Mouse (Mus musculus) stomach, postnatal 0 days (tissue): Measurements from ENCODE around the gene Cldn24.

Source experiments
- CTCF ChIP-seq: IDR thresholded peaks from 2 replicates; pipeline ENCODE4 v1.5.1; 2016; ENCODE audit warnings: antibody characterized with exemption, low read depth, mild to moderate bottlenecking, moderate library complexity
- EP300 ChIP-seq: optimal IDR thresholded peaks from 2 replicates; pipeline ENCODE3; 2016; ENCODE audit warnings: antibody characterized with exemption

DNA sequence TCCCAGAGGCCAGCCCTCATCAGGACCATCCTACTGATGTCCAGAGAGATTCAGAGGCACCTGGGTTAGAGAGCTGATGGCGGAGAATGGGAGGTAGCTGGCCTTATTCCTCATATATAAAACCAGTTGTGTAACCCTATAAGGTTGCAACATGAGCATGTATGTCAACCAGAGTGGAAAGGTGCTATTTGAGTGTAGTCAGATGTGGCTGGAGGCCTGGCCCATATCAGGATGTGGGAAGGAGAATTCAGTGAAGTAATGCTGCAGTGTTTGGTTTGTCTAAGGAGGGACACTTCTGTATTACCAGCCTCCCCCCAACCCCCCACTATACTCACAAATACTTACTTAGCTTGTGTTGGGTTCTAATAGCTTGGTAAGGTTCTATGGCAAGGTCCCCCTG, 17.7 kb upstream of the Cldn24 start:
- TF ChIP-seq EP300: no peak
- TF ChIP-seq CTCF: no peak
